Mouse (Mus musculus) brain, embryonic 14.5 days (tissue): ENCODE data around the gene Glp2r.

Experiments
- CTCF ChIP-seq: fragments of 200-500 bp; IDR thresholded peaks from 2 replicates; pipeline ENCODE4 v1.5.1; 2012; ENCODE audit warnings: inconsistent platforms, mild to moderate bottlenecking, moderate library complexity, borderline replicate concordance; ENCODE audit not compliant: insufficient read depth, insufficient read length; ENCODE audit errors: extremely low read depth
- POLR2A ChIP-seq: fragments of 200-500 bp; IDR thresholded peaks from 2 replicates; pipeline ENCODE4 v1.6.1; 2012; ENCODE audit warnings: mild to moderate bottlenecking, inconsistent platforms, borderline replicate concordance; ENCODE audit not compliant: poor library complexity, insufficient read depth, insufficient read length, severe bottlenecking; ENCODE audit errors: extremely low read depth

- no peak for TF ChIP-seq CTCF
- TF ChIP-seq POLR2A = no peak
Measured at GRCm38 (mm10) chr11:67723231-67724013, 47.5 kb downstream of the Glp2r start.
